Mouse (Mus musculus) gastrocnemius, postnatal 10 days (tissue): Measurements from ENCODE around the gene Agap2. TPM values are rescaled to one million over a fixed set of nuclear protein-coding genes. Genes with fewer than 3 reads are reported as not detected.

ENCODE experiments used
- DNase-seq: peaks from one replicate; pipeline ENCODE4 v3.0.0; 2021; ENCODE audit warnings: mixed read lengths
- total RNA-seq, 2 experiments: library from RNA; stranded (reverse); gene quantifications; 2 replicates each; pipeline ENCODE4 v1.2.3; 2021

Gene Agap2
- total RNA-seq, 2 experiments from 2014 or later: 2.7 to 3.4 TPM

- DNase-seq: no peak
Measured at GRCm38 (mm10) chr10:127076082-127076481, 998 bp downstream of the Agap2 start.

GRCm38 (mm10) chr10:127077515-127077914, 2.4 kb downstream of the Agap2 start:
- DNase-seq: no peak

GRCm38 (mm10) chr10:127078001-127078676, 3.1 kb downstream of the Agap2 start:
- no peak for DNase-seq

GRCm38 (mm10) chr10:127078677-127079575, 3.8 kb downstream of the Agap2 start:
- peak; percentile 28 for DNase-seq

- peak; percentile 43 for DNase-seq
Measured at GRCm38 (mm10) chr10:127079665-127080391, 4.7 kb downstream of the Agap2 start.

GRCm38 (mm10) chr10:127080901-127081780, 6.1 kb downstream of the Agap2 start:
- DNase-seq: peak; percentile 53

GRCm38 (mm10) chr10:127081996-127082620, 7.0 kb downstream of the Agap2 start:
- DNase-seq: no peak

GRCm38 (mm10) chr10:127083292-127083914, 8.3 kb downstream of the Agap2 start:
- no peak for DNase-seq

GRCm38 (mm10) chr10:127083915-127084306, 8.8 kb downstream of the Agap2 start:
- no peak for DNase-seq

- no peak for DNase-seq
Measured at GRCm38 (mm10) chr10:127085052-127085451, 10.0 kb downstream of the Agap2 start.

- no peak for DNase-seq
Measured at GRCm38 (mm10) chr10:127085633-127086032, 10.5 kb downstream of the Agap2 start.

- DNase-seq: peak; percentile 68
Measured at GRCm38 (mm10) chr10:127090560-127091411, 15.7 kb downstream of the Agap2 start.

GRCm38 (mm10) chr10:127091507-127092396, 16.7 kb downstream of the Agap2 start:
- DNase-seq: peak; percentile 53

- no peak for DNase-seq
Measured at GRCm38 (mm10) chr10:127092742-127093141, 17.7 kb downstream of the Agap2 start.

GRCm38 (mm10) chr10:127094382-127094802, 19.3 kb downstream of the Agap2 start:
- DNase-seq: no peak

- DNase-seq: no peak
Measured at GRCm38 (mm10) chr10:127098514-127098913, 23.4 kb downstream of the Agap2 start.

GRCm38 (mm10) chr10:127099191-127099590, 24.1 kb downstream of the Agap2 start:
- no peak for DNase-seq

GRCm38 (mm10) chr10:127099868-127100267, 24.8 kb downstream of the Agap2 start:
- no peak for DNase-seq

- no peak for DNase-seq
Measured at GRCm38 (mm10) chr10:127100414-127100813, 25.3 kb downstream of the Agap2 start.
